Mouse (Mus musculus) erythroblast, adult 5-6 weeks (primary cell): ENCODE data around the gene Tas1r2. TPM values are rescaled to one million over a fixed set of nuclear protein-coding genes. Genes with fewer than 3 reads are reported as not detected.

Experiments used
- ATAC-seq: replicated peaks from 2 replicates; pipeline ENCODE4 v1.8.0; 2016; ENCODE audit warnings: moderate number of reproducible peaks, mild to moderate bottlenecking, moderate TSS enrichment, inconsistent platforms; ENCODE audit not compliant: poor library complexity, low FRiP score, severe bottlenecking
- total RNA-seq, 2 experiments: library from RNA; stranded (forward) in 1 of 2; stranded (reverse) in 1 of 2; fragments of 150-400 nt in 1 of 2; fragments of 200-764, 138-1000 nt in 1 of 2; gene quantifications; 2 replicates each; pipeline versions ENCODE4 v1.2.3 to v1.2.4; 2015 to 2017; ENCODE audit warnings: low replicate concordance in 2 of 2

The Tas1r2 gene
- total RNA-seq, 2 experiments from 2014 or later = not detected

DNA sequence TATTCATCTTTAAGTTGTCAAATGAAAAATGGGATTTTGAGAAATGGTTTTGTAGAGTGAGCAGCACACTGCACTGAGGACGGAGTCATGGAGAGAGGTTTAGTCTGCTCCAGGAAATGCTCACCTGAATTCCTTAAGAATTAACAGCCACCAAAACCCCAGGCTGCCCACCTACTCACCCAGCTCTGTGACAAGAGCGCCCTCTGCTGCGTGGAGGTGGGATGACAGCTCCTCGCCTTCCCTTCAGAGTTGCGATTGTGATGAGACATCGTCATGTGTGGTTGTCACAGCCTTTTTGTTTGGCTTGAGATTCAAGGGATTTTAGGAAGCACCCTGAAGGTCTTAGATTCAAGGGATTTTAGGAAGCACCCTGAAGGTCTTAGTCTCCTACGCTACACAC is 17.0 kb upstream of the Tas1r2 start:
- 0 out of 2 replicates have a peak, but pooled peaks have one; percentile 48 for ATAC-seq

DNA sequence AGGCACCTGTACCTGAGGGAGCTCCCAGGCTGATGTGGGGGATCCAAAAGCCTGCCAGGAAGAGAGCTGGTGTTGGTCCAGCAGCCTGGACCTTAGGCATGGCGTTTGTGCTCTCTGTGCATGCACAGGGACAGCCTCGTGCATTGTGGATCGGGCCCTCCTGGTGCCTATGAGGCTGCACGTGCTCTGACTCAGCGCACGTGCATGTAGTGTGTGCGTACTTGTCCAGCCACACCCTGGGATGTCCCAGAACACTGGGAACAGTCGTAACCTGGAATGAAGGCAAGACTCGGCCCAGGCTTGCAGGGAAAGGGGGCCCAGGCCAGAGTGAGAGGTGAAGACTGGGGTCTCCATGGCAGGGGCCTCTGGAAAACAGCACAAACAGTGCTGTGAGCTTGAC is 15.5 kb upstream of the Tas1r2 start:
- no peak for ATAC-seq

DNA sequence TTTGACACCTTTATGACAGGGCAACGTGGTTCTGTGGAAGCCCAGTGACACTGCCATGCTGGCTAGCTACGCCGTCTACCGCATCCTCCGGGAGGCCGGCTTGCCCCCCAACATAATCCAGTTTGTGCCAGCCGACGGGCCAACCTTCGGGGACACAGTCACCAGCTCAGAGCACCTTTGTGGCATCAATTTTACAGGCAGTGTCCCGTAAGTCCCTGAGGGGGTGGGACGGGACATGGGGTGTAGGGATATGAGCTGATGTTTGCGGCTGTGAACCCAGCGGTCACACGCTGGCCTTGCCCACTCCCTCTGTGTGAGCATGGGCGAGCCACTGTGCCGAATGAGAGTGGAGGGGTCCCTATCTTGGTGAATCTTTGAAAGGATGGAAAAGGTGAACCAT is 15.0 kb upstream of the Tas1r2 start:
- no peak for ATAC-seq

DNA sequence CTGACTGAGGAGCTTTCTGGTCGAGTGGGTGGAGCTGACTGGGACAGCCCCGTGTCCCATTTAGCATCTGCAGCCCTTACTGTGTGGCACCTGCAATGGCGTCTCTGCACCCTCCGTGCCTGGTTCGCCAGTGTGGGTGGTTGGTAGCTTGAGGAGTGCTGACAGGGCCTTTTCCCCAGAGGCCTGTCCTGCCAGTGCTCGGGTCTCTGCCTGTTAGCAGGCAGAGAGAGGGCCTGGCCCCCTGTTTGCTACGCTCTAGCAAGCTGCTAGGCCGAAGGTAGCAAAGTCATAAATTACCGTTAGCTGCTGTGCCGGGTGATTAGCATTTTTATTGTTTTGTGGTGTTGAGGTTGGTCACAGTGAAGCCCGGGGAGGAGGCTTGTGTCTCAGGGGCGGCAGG is 13.5 kb upstream of the Tas1r2 start:
- no peak for ATAC-seq

DNA sequence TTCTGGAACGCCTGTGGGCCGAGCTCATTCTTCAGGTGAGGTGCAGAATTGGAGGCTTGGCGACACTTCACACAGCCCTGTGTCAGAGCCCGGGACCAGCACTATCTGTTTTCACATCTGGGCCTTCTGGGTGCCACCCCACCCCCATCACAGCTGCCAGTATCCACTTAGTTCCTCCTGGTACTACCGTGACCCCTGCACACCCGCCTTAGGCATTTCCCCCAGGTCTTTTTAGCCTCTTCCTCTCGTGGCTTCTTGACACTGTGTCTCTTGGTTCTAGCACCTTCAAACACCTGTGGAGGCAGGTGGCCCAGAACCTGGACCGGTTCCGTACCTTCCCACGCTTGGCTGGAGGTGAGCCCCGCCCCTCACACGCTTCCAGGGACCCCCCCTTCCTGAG is 13.0 kb upstream of the Tas1r2 start:
- ATAC-seq = no peak

DNA sequence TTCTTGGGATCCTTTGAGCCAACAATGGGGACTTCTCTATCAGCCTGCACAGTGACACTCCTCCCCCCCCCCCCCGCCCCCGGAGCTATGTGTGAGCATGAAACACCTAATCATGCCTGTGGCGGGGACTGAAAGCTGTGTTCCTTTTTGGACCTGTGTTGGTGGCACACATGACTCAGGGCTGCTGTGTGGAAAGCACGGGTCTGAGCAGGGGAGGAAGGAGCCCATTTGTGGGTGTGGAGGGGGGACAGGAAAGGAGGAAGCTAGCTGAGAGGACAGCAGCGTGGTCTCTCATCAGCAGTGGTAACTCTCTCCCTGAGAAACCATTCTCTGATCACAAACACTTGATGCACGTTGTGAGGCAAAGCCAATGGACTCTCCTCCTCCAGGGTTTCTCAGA is 12.6 kb upstream of the Tas1r2 start:
- no peak for ATAC-seq

DNA sequence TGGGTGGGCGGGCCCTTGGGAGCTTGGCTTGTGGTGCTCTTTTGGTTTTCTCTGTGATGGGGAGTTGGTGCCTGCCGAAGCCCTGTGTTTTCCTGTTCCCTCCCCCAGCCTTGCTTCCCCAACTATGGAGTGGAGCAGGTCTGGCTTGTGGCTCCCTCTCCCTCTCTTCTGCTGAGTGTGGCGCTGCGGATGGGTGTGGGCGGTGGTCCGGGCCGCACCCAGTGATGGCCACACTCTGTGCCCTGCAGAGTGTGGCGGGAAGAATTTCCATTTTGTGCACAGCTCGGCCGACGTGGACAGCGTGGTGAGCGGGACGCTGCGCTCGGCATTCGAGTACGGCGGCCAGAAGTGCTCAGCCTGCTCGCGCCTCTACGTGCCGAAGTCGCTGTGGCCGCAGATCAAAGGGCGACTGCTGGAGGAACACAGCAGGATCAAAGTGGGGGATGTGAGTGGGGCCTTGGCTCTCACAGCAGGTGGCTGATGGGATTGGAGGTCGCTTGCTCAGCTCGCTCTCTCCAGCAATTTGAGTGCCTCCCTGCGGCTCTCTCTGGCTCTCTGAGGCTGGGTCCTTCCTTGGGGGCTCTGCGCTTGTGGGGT is 11.4 kb upstream of the Tas1r2 start:
- no peak for ATAC-seq

DNA sequence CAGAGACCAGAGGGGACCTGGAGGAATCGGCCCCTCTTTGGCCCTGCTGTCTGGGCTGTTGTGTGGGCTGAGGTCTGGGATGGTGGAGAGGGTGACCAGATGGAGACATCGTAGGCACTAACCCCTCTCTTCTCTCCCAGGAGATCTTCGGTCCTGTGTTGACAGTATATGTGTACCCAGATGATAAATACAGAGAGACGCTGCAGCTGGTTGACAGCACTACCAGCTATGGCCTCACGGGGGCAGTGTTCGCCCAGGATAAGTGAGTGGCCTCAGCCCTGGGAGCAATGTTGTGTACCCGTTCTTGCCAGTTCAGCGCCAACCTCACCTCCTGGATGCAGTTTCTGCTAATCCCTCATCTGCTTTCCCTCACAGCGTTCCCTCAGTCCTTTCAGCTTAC is 9.4 kb upstream of the Tas1r2 start:
- ATAC-seq = peak; percentile 72

DNA sequence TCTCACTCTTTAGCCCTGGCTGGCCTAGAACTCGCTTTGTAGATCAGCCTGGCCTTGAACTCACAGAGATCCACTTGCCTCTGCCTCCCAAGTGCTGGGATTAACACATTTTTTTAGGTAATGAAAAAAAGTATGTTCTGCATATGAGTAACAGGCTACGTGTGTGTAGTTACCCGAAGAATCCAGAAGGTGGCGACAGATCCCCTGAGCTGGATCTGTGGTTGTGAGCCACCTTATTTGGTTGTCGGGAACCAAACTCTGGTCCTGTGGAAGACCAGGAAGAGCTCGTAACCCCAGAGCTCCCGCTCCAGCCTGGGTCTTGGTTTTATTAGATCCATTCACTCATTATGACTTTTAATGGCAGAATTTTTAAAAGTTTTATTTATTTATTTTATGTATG is 6.4 kb upstream of the Tas1r2 start:
- ATAC-seq = no peak

DNA sequence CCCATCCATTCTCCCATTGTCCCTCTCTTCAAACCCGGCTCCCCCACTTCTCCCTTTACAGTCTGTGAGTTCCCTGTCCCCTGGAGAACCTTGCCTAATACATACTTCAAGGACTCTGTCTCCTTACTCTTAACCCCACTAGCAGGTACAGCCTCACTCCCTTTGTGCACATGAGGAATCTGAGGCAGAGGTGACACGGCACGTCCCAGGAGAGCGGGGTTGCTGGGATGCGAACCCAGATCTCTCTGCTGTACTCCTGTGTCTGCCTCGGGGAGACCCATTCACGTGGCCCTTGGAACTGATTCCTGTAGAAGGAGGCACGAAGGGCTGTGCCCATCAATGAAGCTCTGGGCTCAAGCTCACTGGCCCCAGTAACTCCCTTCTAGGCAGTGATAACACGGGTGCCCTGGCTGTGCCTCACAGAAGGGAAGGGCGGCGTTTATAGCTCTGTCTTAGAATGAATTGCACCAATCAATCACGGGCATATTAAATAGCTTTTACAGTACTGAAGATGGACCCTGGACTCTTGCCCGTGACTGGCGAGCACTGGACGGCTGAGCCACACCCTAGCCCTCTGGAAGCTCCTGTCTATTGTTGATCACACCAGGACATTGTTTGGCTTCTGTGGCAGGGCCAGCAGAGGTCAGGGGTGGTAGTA is 3.1 kb upstream of the Tas1r2 start:
- no peak for ATAC-seq

DNA sequence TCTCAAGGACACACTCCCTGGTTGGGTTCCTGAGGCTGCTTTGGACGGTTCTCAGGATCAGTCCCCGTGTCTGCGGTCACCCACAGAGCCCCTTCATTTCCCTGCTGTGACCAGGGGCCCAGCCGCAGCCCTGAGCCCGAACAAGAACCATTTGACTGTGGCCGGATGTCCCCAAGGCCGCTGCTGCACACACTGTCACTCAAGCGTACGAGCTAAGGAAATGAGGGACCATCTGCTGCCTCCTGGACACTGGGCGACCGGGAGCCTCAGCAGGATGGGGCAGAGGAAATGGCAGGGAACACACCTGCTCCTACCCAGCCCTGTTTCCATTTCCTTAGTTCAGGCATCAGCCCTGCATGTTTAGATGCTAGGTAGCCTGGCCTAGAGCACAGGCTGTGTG is 2.4 kb upstream of the Tas1r2 start:
- ATAC-seq = no peak

DNA sequence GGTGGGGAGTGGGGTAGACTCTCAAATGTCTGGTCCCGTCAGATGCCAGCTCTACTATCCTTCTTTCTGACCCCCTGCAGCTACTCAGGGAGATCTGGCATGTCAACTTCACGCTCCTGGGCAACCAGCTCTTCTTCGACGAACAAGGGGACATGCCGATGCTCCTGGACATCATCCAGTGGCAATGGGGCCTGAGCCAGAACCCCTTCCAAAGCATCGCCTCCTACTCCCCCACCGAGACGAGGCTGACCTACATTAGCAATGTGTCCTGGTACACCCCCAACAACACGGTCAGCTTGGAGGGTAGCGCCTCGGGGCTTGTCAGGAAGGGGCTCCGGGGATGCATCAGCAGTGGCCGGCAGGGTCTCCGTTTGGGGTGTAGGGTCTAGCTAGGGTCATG is 8.6 kb downstream of the Tas1r2 start:
- no peak for ATAC-seq

DNA sequence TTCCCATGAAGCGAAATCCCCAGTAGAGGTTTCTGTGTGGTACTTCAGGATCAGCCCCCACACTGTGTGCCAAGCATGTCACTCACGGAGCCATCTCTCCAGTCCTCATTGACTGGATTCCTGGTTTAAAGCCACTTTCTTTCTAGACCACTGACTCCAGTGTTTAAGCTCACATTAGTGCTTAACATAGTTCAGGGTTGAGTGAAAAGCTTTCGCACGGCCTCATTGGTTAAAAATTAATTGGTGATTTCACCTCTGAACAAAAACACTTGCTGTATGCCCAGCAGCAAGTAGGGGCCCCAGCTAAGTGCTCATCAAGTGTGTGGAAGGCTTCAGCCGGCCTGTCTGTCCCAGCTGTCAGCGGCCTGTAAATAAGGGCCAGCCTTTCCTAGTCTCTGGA is 14.3 kb downstream of the Tas1r2 start:
- no peak for ATAC-seq

DNA sequence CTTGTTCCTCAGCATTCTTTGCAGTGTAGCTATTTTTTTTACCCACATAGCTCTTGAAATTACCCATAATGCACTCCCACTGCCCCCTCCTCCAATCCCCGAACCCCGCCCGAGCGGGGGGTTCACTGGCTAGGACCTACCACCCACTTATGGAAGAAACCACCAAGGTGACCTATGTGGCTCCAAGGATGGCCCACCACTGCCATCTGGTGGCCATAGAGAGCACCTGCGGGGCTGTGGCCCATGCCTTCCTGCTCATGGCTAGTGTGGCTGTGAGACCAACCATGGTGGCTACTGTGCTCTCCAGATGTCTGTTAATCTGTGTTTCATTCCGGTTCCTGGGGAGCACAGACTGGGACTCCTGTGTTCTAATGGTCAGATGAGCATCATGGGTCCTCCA is 16.5 kb downstream of the Tas1r2 start:
- ATAC-seq = peak; percentile 85

DNA sequence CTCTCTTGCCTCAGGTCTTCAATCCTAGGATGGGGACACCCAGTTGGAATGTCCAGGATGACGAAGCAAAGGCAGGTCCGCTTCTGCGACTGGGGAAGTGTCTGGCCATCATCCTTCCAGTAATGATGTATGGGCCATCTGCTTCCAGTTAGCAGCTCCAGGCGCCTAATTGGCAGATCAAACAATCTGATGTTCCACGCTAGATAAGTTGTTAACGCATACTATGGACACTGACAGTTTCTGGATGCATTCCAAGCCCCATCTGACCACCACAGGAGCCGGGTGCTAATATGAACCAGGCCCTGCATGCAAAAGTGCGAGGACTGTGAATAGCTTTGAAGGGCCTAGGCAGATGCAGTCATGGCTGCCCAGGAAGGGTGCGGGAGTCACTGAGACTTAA is 22.4 kb downstream of the Tas1r2 start:
- no peak for ATAC-seq

DNA sequence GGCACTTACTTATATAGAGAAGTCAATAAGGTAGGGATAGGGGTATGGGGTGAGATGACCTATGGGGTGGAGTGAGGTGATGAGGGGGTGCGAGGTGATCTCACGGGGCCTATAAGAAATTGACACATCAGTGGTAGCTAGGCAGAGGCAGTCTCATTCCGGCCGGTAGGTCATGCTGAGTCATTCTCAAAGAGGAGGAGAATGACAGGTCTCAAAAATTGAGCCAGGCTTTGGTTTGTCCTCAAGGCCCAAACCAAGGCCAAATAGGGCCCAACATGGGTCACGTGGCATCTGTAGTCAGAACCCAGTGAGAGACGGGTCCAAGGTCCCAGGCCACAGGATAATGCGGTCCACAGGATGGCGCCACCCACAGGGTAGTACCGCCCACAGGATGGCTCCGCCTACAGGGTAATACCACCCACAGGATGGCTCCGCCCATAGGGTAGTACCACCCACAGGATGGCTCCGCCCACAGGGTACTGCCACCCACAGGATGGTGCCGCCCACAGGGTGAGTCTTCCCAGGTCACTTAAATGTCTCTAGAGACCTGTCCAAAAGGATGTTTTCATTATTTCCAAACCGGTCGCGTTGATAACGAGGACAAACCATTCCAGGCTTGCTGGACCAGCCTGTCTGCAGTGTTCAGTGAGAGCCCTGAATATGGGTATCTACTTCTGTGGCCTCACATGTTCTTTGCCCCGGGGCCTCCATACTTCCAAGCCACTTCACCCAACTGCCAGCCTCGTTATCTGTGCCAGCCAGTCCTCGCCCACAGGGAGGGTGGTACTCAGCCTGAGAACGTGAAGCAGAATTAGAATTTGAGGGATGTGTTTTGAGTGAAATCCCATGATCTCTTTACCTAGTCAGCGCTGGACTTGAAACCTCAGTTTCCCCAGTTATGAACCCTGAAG is 30.6 kb downstream of the Tas1r2 start:
- peak; percentile 55 for ATAC-seq

DNA sequence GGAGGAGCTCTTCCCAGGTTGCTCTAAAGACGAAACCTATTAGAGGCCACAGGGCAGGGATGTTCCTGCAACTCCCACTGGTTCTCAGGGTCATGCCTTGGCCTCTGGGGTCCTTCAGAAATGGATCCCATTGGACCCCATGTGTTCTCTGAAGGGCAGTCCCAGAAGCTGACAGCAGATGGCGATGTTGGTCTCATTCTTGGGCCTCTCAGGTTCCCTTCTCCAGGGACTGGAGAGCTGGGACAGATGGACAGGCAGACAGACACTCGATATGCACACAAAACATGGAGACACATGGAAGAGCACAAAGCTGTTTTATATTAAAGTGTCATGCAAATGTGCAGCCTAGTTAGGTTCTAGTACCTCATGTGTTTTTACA is 31.3 kb downstream of the Tas1r2 start:
- ATAC-seq = no peak

DNA sequence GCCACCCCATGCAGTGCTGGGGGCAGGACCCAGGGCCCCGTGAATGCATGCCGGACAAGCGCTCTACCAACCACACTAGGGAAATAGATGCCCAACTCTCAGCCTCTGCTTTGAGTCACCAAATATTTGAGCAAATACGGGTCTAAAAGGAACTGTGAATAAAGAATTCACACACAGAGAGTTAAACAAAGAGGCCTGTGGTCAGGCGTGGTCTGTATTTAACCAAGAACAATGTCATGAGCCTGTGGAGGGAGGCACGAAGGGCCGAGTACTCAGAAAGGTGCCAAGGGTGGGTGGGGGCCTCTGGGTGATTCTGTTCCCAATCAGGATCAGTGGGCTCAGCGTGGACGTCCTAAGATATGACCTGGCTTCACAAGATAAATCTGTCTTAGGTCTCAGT is 34.7 kb downstream of the Tas1r2 start:
- no peak for ATAC-seq

DNA sequence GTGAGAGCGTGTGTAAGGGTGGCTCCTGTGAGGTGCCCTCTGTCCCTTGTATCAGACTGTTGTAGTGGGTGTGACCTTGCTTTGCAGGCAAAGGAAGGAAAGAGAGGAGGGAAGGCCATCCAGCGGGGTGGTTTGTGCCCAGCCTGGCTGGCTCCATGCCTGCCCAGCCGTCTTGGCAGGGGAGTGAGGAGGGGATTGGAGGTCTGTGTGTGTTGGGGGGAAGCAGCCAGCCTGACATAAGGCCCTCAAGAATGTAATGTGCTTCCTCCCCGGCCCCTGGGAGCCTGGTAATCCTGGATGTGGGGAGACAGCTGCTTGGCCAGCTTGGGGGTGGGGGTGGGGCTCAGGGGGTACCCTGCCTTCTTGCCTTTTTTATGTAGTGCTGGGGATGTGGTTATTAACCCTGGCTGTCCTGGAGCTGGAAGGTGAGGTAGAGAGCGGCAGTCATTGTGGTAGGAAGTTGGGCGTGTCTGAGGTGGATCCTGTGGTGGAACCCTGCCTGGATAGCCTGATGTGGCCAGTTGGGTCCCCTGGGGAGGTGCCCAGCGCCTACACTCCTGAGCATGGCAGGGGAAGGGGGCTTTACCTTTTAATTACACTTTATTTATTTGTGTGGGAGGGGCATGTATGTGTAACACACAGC is 36.4 kb downstream of the Tas1r2 start:
- no peak for ATAC-seq

DNA sequence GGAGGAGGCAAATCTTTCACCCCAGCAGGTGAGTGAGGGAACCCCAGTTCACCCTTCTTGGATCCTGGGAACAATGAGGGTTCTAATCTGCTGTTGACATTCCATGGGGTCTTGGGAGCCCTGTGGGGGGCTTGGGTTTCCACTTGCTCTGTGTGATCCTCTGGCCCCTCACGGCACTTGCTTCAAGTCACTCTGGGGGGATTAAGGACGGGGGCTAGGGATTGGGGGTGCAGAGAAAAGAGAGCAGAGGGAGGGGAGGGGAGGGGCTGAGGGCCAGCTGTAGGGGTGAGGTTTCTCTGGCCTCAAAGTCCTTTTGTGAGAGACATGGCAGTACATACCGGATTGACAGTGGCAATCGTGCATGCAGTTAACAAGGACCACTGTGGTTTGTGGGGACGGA is 40.0 kb downstream of the Tas1r2 start:
- ATAC-seq = no peak

DNA sequence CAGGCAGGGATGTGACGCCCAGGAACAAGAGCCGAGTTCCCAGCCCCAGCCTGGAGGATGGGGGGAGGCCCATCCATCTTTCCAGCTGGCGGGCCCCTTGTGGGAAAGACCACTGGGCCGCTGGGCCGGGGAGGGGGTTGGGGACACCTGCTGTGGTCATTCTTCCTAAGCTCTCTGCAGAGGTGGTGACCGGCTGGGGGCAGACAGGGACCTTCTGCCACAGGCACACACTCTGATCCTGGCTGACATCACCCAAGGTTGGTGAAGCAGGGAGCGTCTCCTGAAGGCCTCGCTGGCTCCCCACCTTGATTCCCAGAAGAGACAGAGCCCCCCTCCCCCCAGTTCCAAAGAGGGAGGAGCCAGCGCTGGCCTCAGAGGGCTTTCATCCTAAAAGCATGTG is 44.4 kb downstream of the Tas1r2 start:
- ATAC-seq = no peak
